21 mouse cellular contexts compared by ENCODE assay signal in the genomic region with DNA sequence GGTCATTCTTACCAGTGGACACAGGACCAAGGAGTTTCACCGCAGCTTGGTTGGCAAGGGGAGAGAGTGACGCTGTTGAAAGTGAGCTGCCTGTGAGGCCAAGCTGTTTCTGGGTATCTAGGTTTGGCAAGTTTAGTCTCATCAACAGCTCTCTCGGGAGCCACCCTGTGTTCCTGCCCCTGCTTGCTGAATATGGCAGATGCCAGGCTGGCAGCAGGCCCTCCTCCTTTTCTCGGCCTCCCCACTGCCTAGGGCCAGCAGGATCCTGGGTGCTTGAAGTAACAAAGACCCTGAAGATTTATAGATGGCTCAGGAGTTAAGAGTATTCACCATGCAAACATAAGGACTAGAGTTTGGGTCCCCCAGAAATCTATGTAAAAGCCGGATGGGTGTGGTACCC. TPM values are rescaled to one million over a fixed set of nuclear protein-coding genes. Genes with fewer than 3 reads are reported as not detected.
DNase-seq lines count a peak whose midpoint lies in the region; ATAC-seq lines count a peak whose summit lies in the region.
"Had no signal": no experiment of that assay in that cellular context is flagged by ENCODE, and none has a peak within 500 bp of the region (broad histone marks: within the 10 kb centered on the region; RNA-seq: fewer than 3 reads in every experiment).

No protein-coding gene starts in this region.

- peaks cover 10% of the 10 kb centered on the region; the same call in 1 of the 2 replicates for H3K4me1 ChIP-seq in embryonic facial prominence, embryonic 15.5 days
- peaks cover 27% of the 10 kb centered on the region for H3K4me1 ChIP-seq in embryonic facial prominence, embryonic 10.5 days
- peaks cover 11% of the 10 kb centered on the region; the same call in 1 of the 2 replicates for H3K4me1 ChIP-seq in forebrain, embryonic 16.5 days (replicated peaks; ENCODE audit: control insufficient read depth, insufficient read depth, low read length)

- no peak overlapping the region for H3K9ac ChIP-seq in embryonic facial prominence, embryonic 15.5 days
- H3K9ac ChIP-seq in forebrain, embryonic 16.5 days (replicated peaks; ENCODE audit: low read depth, low read length), result no peak overlapping the region
- H3K9ac ChIP-seq: heart, embryonic 12.5 days had no signal

- DNase-seq in embryonic facial prominence, embryonic 10.5 days (ENCODE audit: low spot score), result no peak
- peak; percentile 42 for DNase-seq in gastrocnemius, postnatal 25 days
- no peak for DNase-seq in gastrocnemius, postnatal 4 days (ENCODE audit: low spot score in 2 of 2)
- DNase-seq in skeletal muscle tissue, adult 2 months (ENCODE audit: low read depth, low spot score), result peak; percentile 49
- no peak for DNase-seq in cerebellum, adult 9-10 months
- DNase-seq in neural tube, embryonic 10.5 days (ENCODE audit: extremely low spot score, low spot score), result no peak
- DNase-seq: cerebellum, adult 9-11 months; kidney, adult 9 months; lung, postnatal 10 days; retina, postnatal 1 day; spleen, adult 18-20 months had no signal

- no peak overlapping the region for H3K4me3 ChIP-seq in embryonic facial prominence, embryonic 15.5 days (replicated peaks)
- no peak overlapping the region for H3K4me3 ChIP-seq in embryonic facial prominence, embryonic 10.5 days
- H3K4me3 ChIP-seq in forebrain, embryonic 16.5 days (replicated peaks; ENCODE audit: low read length), result no peak overlapping the region
- H3K4me3 ChIP-seq: heart, embryonic 12.5 days had no signal

- no peak for ATAC-seq in embryonic facial prominence, embryonic 15.5 days (ENCODE audit: insufficient number of reproducible peaks, low FRiP score, low TSS enrichment, low read depth)
- ATAC-seq in forebrain, embryonic 16.5 days, result peak; percentile 79

- H3K27ac ChIP-seq in embryonic facial prominence, embryonic 15.5 days (replicated peaks), result peak overlapping the region; percentile 82
- H3K27ac ChIP-seq in embryonic facial prominence, embryonic 10.5 days (replicated peaks), result no peak overlapping the region
- H3K27ac ChIP-seq in forebrain, embryonic 16.5 days (ENCODE audit: low read length), result 0 out of 2 replicates have a peak overlapping the region, but pooled peaks have one; percentile 21

- no peaks in the 10 kb centered on the region for H3K27me3 ChIP-seq in embryonic facial prominence, embryonic 15.5 days
- no peaks in the 10 kb centered on the region for H3K27me3 ChIP-seq in embryonic facial prominence, embryonic 10.5 days (replicated peaks; ENCODE audit: low read depth, poor library complexity, severe bottlenecking)
- H3K27me3 ChIP-seq in forebrain, embryonic 16.5 days (replicated peaks; ENCODE audit: control insufficient read depth, insufficient read depth, low read length), result no peaks in the 10 kb centered on the region
- H3K27me3 ChIP-seq: heart, embryonic 12.5 days had no signal

- 70% methylated on average over 5 of the region's 5 CpGs for WGBS in embryonic facial prominence, embryonic 15.5 days
- 89% methylated on average over 5 of the region's 5 CpGs for WGBS in embryonic facial prominence, embryonic 10.5 days
- 61% methylated on average over 5 of the region's 5 CpGs for WGBS in forebrain, embryonic 16.5 days

- H3K4me2 ChIP-seq in embryonic facial prominence, embryonic 15.5 days (replicated peaks), result no peak overlapping the region
- H3K4me2 ChIP-seq in forebrain, embryonic 16.5 days (ENCODE audit: low read length), result no peak overlapping the region
- H3K4me2 ChIP-seq: heart, embryonic 12.5 days had no signal

- H3K36me3 ChIP-seq in embryonic facial prominence, embryonic 15.5 days, result 0 out of 2 replicates have a peak, but pooled peaks cover 7% of the 10 kb centered on the region
- no peaks in the 10 kb centered on the region for H3K36me3 ChIP-seq in embryonic facial prominence, embryonic 10.5 days (replicated peaks)
- H3K36me3 ChIP-seq in forebrain, embryonic 16.5 days (ENCODE audit: control insufficient read depth, insufficient read depth), result no peaks in the 10 kb centered on the region

- H3K9me3 ChIP-seq in embryonic facial prominence, embryonic 15.5 days (replicated peaks), result no peaks in the 10 kb centered on the region
- H3K9me3 ChIP-seq in embryonic facial prominence, embryonic 10.5 days, result no peaks in the 10 kb centered on the region
- no peaks in the 10 kb centered on the region for H3K9me3 ChIP-seq in forebrain, embryonic 16.5 days (ENCODE audit: control insufficient read depth, low read length)
- H3K9me3 ChIP-seq: heart, embryonic 12.5 days had no signal

RNA-seq across cellular contexts. Expression of a gene that starts 34.1 kb away (rescaled TPM):
- 61.5 and 65.2 TPM in 2 replicates for polyA plus RNA-seq in embryonic facial prominence, embryonic 15.5 days (2015; fragmentation: Nextera tagmentation; extraction: Ambion mirVana)
- 15.8 and 16.8 TPM in 2 replicates for polyA plus RNA-seq in embryonic facial prominence, embryonic 10.5 days (2016; fragmentation: Nextera tagmentation; extraction: Ambion mirVana)
- total RNA-seq in gastrocnemius, postnatal 25 days (2021), result 10 to 100 TPM; 18.7 to 19.0 TPM
- 10 to 100 TPM; 57.0 to 58.7 TPM for total RNA-seq in gastrocnemius, postnatal 4 days (2021)
- polyA plus RNA-seq in forebrain, embryonic 16.5 days (2015; fragmentation: Nextera tagmentation; extraction: Ambion mirVana), result 34.0 and 35.8 TPM in 2 replicates

RNA-seq across cellular contexts. Expression of a gene that starts 37.0 kb away (rescaled TPM):
- polyA plus RNA-seq in embryonic facial prominence, embryonic 15.5 days (2015; fragmentation: Nextera tagmentation; extraction: Ambion mirVana), result 4.0 and 4.9 TPM in 2 replicates
- polyA plus RNA-seq in embryonic facial prominence, embryonic 10.5 days (2016; fragmentation: Nextera tagmentation; extraction: Ambion mirVana), result 0.35 and 0.65 TPM in 2 replicates
- total RNA-seq in gastrocnemius, postnatal 25 days (2021), result 1 to 10 TPM; 3.2 to 5.0 TPM
- 1 to 10 TPM; 5.2 to 6.0 TPM for total RNA-seq in gastrocnemius, postnatal 4 days (2021)
- 0.61 and 0.76 TPM in 2 replicates for polyA plus RNA-seq in forebrain, embryonic 16.5 days (2015; fragmentation: Nextera tagmentation; extraction: Ambion mirVana)
- total RNA-seq: liver, adult 2 months; megakaryocyte-erythroid progenitor cell, adult 5-6 weeks; monocyte, adult 5-6 weeks had no signal

RNA-seq across cellular contexts. Expression of a gene that starts 44.1 kb away (rescaled TPM):
- polyA plus RNA-seq in embryonic facial prominence, embryonic 15.5 days (2015; fragmentation: Nextera tagmentation; extraction: Ambion mirVana), result not detected in 2 replicates
- polyA plus RNA-seq in embryonic facial prominence, embryonic 10.5 days (2016; fragmentation: Nextera tagmentation; extraction: Ambion mirVana), result not detected in 2 replicates
- total RNA-seq in gastrocnemius, postnatal 25 days (2021), result under 1 TPM in 1 of 2 experiments, not detected in 1; 0.29 TPM
- not detected for total RNA-seq in gastrocnemius, postnatal 4 days (2021)
- not detected in 2 replicates for polyA plus RNA-seq in forebrain, embryonic 16.5 days (2015; fragmentation: Nextera tagmentation; extraction: Ambion mirVana)
- total RNA-seq: hematopoietic stem cell, adult 5-6 weeks; left cerebral cortex, postnatal 25 days; liver, adult 2 months; megakaryocyte-erythroid progenitor cell, adult 5-6 weeks; monocyte, adult 5-6 weeks had no signal
- polyA plus RNA-seq: heart, embryonic 12.5 days; large intestine, adult 2 months; liver, adult 2 months; neural tube, embryonic 14.5 days had no signal

Comparison
In these comparisons a context has a peak if more than half of its experiments do, and no peak if none do; other contexts are left out.
1. DNase-seq: peak in gastrocnemius, postnatal 25 days (single experiment) and skeletal muscle tissue, adult 2 months (single experiment); none in embryonic facial prominence, embryonic 10.5 days (single experiment), gastrocnemius, postnatal 4 days (0 of 2), cerebellum, adult 9-10 months (single experiment) and neural tube, embryonic 10.5 days (single experiment).